Mouse (Mus musculus) ES-Bruce4 (cell line): ENCODE results near the gene Hdac5.

Experiments
- CTCF ChIP-seq: IDR thresholded peaks from one replicate; pipeline ENCODE4 v1.8.1; 2011; ENCODE audit warnings: low read depth, low read length
- POLR2A ChIP-seq: IDR thresholded peaks from one replicate; pipeline ENCODE4 v1.8.1; 2011; ENCODE audit warnings: low read length; ENCODE audit not compliant: insufficient read depth

DNA sequence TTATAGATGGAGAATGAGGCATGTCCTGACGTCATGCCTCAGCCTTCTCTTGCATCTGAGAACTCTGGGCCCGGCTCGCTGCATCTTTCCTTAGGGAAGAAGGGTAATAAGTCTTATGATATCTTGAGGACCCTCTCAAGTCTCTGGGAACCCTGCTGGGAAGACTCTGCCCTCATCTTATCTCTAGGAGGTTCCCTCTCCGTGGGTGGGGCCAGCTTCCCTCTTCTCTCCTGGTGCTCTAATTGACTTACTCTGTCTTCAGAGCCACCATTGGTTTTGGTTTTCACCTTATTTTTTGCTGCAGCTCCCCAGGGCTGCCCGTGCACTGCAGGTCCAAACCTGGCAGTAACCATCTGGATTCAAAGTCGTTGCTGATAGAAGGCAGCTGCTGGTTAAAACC is 28.1 kb upstream of the Hdac5 start:
- TF ChIP-seq POLR2A (no peak), CTCF (no peak)
